Mouse (Mus musculus): ENCODE measurements at regions not wholly inside any gene's neighbourhood (a gene's known extent, or its start where the extent isn't known, plus 50 kb on each side); places are given as distances from the start of the nearest gene placed in this dataset.

- no peak overlapping the region for H3K4me2 ChIP-seq
- WGBS, result 86% methylated on average over 1 of the region's 1 CpGs
- no peak overlapping the region for H3K27ac ChIP-seq
- no peaks in the 10 kb centered on the region for H3K4me1 ChIP-seq
- no peaks in the 10 kb centered on the region for H3K36me3 ChIP-seq
- no peak overlapping the region for H3K9ac ChIP-seq
- no peak overlapping the region for H3K4me3 ChIP-seq
- no peak for ATAC-seq (ENCODE audit: borderline replicate concordance, extremely low read depth, low FRiP score, low TSS enrichment)
- no peaks in the 10 kb centered on the region for H3K27me3 ChIP-seq
- H3K9me3 ChIP-seq, result no peaks in the 10 kb centered on the region
Measured at GRCm38 (mm10) chr15:6000816-6001215, 298.8 kb upstream of the Dab2 start.

GRCm38 (mm10) chr15:6001394-6001793 lies 298.2 kb upstream of the Dab2 start:
- Histone ChIP-seq H3K36me3 (no peaks in the 10 kb centered on the region), H3K27ac (no peak overlapping the region), H3K4me3 (no peak overlapping the region), H3K4me2 (no peak overlapping the region), H3K4me1 (no peaks in the 10 kb centered on the region), H3K9me3 (no peaks in the 10 kb centered on the region), H3K9ac (no peak overlapping the region), H3K27me3 (no peaks in the 10 kb centered on the region)
- no peak for ATAC-seq (ENCODE audit: borderline replicate concordance, extremely low read depth, low FRiP score, low TSS enrichment)
- 88% methylated on average over 1 of the region's 1 CpGs for WGBS

- Histone ChIP-seq H3K4me1 (0 out of 2 replicates have a peak, but pooled peaks cover 3% of the 10 kb centered on the region), H3K9ac (no peak overlapping the region), H3K36me3 (no peaks in the 10 kb centered on the region), H3K9me3 (no peaks in the 10 kb centered on the region), H3K4me3 (no peak overlapping the region), H3K27me3 (no peaks in the 10 kb centered on the region), H3K4me2 (no peak overlapping the region), H3K27ac (no peak overlapping the region)
- 75% methylated on average over 1 of the region's 1 CpGs for WGBS
- ATAC-seq (ENCODE audit: borderline replicate concordance, extremely low read depth, low FRiP score, low TSS enrichment), result no peak
Measured at GRCm38 (mm10) chr15:6014982-6015381, 284.6 kb upstream of the Dab2 start.

- 30% methylated on average over 5 of the region's 5 CpGs for WGBS
- H3K27ac ChIP-seq, result no peak overlapping the region
- ATAC-seq (ENCODE audit: borderline replicate concordance, extremely low read depth, low FRiP score, low TSS enrichment), result no peak
Measured at GRCm38 (mm10) chr15:6016637-6017049, 282.9 kb upstream of the Dab2 start.

GRCm38 (mm10) chr15:6025543-6025942 lies 274.0 kb upstream of the Dab2 start:
- H3K36me3 ChIP-seq, result no peaks in the 10 kb centered on the region
- no peak for ATAC-seq (ENCODE audit: borderline replicate concordance, extremely low read depth, low FRiP score, low TSS enrichment)
- no peaks in the 10 kb centered on the region for H3K9me3 ChIP-seq
- H3K27ac ChIP-seq, result no peak overlapping the region
- no peaks in the 10 kb centered on the region for H3K4me1 ChIP-seq
- H3K27me3 ChIP-seq, result no peaks in the 10 kb centered on the region
- WGBS, result 32% methylated on average over 4 of the region's 4 CpGs
- H3K9ac ChIP-seq, result no peak overlapping the region
- no peak overlapping the region for H3K4me3 ChIP-seq
- no peak overlapping the region for H3K4me2 ChIP-seq

More at GRCm38 (mm10) chr15:6016637-6017049, 282.9 kb upstream of the Dab2 start:
- Histone ChIP-seq H3K4me2 (no peak overlapping the region), H3K4me3 (no peak overlapping the region), H3K4me1 (0 out of 2 replicates have a peak, but pooled peaks cover 3% of the 10 kb centered on the region), H3K9me3 (no peaks in the 10 kb centered on the region), H3K9ac (no peak overlapping the region), H3K27me3 (no peaks in the 10 kb centered on the region), H3K36me3 (no peaks in the 10 kb centered on the region)

- no peaks in the 10 kb centered on the region for H3K36me3 ChIP-seq
- no peaks in the 10 kb centered on the region for H3K27me3 ChIP-seq
- H3K4me1 ChIP-seq, result no peaks in the 10 kb centered on the region
- WGBS, result 83% methylated on average over 1 of the region's 1 CpGs
- H3K27ac ChIP-seq, result no peak overlapping the region
- no peak overlapping the region for H3K9ac ChIP-seq
- no peak overlapping the region for H3K4me2 ChIP-seq
- no peak for ATAC-seq (ENCODE audit: borderline replicate concordance, extremely low read depth, low FRiP score, low TSS enrichment)
- H3K4me3 ChIP-seq, result no peak overlapping the region
- no peaks in the 10 kb centered on the region for H3K9me3 ChIP-seq
Measured at GRCm38 (mm10) chr15:6029214-6029613, 270.4 kb upstream of the Dab2 start.

DNA sequence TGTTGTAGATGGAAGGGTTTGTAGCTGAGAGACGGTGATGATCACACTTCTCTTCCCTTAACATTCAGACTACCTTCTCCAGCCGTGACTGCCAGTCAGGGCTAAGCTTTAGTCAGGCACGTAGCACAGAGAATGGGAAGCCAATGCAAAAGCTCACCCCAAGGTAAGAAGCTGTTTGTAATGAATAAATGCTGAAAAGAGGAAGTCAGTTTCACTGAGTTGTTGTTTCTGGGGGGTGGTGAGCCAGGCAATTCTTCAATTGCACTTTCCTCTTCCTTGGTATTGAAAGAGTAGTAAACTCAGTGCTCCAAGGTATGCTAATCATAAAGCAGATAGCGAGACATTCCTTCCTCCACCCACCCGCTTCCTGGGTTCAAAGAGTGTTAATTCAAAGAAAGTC lies 269.2 kb upstream of the Dab2 start:
- H3K27ac ChIP-seq, result no peak overlapping the region
- ATAC-seq (ENCODE audit: borderline replicate concordance, extremely low read depth, low FRiP score, low TSS enrichment), result no peak

GRCm38 (mm10) chr15:6034156-6034555 lies 265.4 kb upstream of the Dab2 start:
- Histone ChIP-seq H3K27me3 (no peaks in the 10 kb centered on the region), H3K4me3 (no peak overlapping the region), H3K36me3 (no peaks in the 10 kb centered on the region), H3K27ac (no peak overlapping the region), H3K9ac (no peak overlapping the region), H3K9me3 (no peaks in the 10 kb centered on the region), H3K4me2 (no peak overlapping the region), H3K4me1 (no peaks in the 10 kb centered on the region)
- WGBS, result 83% methylated on average over 4 of the region's 4 CpGs
- no peak for ATAC-seq (ENCODE audit: borderline replicate concordance, extremely low read depth, low FRiP score, low TSS enrichment)

More for the DNA sequence above, 269.2 kb upstream of the Dab2 start:
- Histone ChIP-seq H3K27me3 (no peaks in the 10 kb centered on the region), H3K9me3 (no peaks in the 10 kb centered on the region), H3K9ac (no peak overlapping the region), H3K4me1 (no peaks in the 10 kb centered on the region), H3K4me2 (no peak overlapping the region), H3K4me3 (no peak overlapping the region), H3K36me3 (no peaks in the 10 kb centered on the region)
- 72% methylated on average over 5 of the region's 5 CpGs for WGBS

- H3K4me3 ChIP-seq, result no peak overlapping the region
- no peaks in the 10 kb centered on the region for H3K4me1 ChIP-seq
- H3K9ac ChIP-seq, result no peak overlapping the region
- no peak for ATAC-seq (ENCODE audit: borderline replicate concordance, extremely low read depth, low FRiP score, low TSS enrichment)
- no peaks in the 10 kb centered on the region for H3K36me3 ChIP-seq
- H3K27me3 ChIP-seq, result no peaks in the 10 kb centered on the region
- 43% methylated on average over 10 of the region's 10 CpGs for WGBS
- H3K4me2 ChIP-seq, result peak overlapping the region; percentile 7; the same call in 1 of the 2 replicates
- no peak overlapping the region for H3K27ac ChIP-seq
- H3K9me3 ChIP-seq, result no peaks in the 10 kb centered on the region
Measured at GRCm38 (mm10) chr15:6044511-6045256, 254.9 kb upstream of the Dab2 start.

DNA sequence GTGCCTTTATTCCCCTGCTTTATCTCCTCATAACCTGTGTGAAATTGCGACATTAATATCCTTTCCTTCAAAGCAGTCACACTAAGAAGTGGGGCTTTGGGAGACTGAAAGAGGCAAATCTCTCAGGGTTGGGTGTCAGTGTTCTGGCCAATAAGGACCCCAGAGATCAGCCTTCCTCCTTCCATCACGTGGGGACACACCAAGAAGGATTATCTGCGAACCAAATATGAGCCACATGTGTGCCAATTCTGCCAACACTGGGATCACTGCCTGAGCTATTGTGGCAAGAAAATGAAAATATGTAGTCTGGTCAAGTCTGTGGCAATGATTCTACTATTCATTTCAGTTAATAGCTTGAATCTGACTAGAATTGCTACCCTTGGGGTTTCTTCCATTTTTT lies 243.9 kb upstream of the Dab2 start:
- ATAC-seq (ENCODE audit: borderline replicate concordance, extremely low read depth, low FRiP score, low TSS enrichment), result no peak
- Histone ChIP-seq H3K36me3 (no peaks in the 10 kb centered on the region), H3K4me2 (no peak overlapping the region), H3K9ac (no peak overlapping the region), H3K9me3 (no peaks in the 10 kb centered on the region), H3K27me3 (no peaks in the 10 kb centered on the region), H3K4me3 (no peak overlapping the region), H3K27ac (no peak overlapping the region), H3K4me1 (no peaks in the 10 kb centered on the region)
- 70% methylated on average over 3 of the region's 3 CpGs for WGBS

GRCm38 (mm10) chr15:6056887-6057626 lies 242.5 kb upstream of the Dab2 start:
- no peak overlapping the region for H3K4me2 ChIP-seq

DNA sequence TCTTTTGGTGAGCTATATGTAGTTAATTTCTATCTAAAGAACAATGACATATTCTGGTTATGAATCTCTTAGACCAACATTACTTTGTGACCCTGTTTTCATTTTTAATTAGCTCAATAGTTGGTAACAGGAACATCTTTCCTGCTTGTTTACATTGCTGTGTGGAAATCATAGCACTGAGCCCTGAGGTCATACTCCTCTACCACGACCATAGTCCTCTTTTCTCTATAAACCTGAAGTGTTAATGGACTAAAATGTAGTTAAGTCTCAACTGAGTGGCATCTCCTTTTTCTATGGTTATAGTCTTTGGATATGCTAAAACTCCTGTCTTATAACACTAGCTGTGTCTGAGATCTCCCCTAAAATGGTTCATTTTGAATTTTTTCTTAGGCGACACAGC lies 240.2 kb upstream of the Dab2 start:
- 59% methylated on average over 2 of the region's 2 CpGs for WGBS
- H3K4me2 ChIP-seq, result no peak overlapping the region
- no peak overlapping the region for H3K9ac ChIP-seq
- no peaks in the 10 kb centered on the region for H3K36me3 ChIP-seq
- no peaks in the 10 kb centered on the region for H3K4me1 ChIP-seq
- H3K4me3 ChIP-seq, result no peak overlapping the region
- H3K9me3 ChIP-seq, result no peaks in the 10 kb centered on the region
- no peaks in the 10 kb centered on the region for H3K27me3 ChIP-seq
- ATAC-seq (ENCODE audit: borderline replicate concordance, extremely low read depth, low FRiP score, low TSS enrichment), result no peak
- no peak overlapping the region for H3K27ac ChIP-seq

More at GRCm38 (mm10) chr15:6056887-6057626, 242.5 kb upstream of the Dab2 start:
- Histone ChIP-seq H3K4me1 (no peaks in the 10 kb centered on the region), H3K9me3 (no peaks in the 10 kb centered on the region), H3K4me3 (no peak overlapping the region), H3K27ac (no peak overlapping the region), H3K9ac (no peak overlapping the region), H3K36me3 (no peaks in the 10 kb centered on the region), H3K27me3 (no peaks in the 10 kb centered on the region)
- 42% methylated on average over 11 of the region's 11 CpGs for WGBS
- ATAC-seq (ENCODE audit: borderline replicate concordance, extremely low read depth, low FRiP score, low TSS enrichment), result no peak

Measured in lung, embryonic 15.5 days (tissue).